Mouse (Mus musculus) gastrocnemius, postnatal 4 days (tissue): ENCODE measurements around the gene Odf3l2. TPM values are rescaled to one million over a fixed set of nuclear protein-coding genes. Genes with fewer than 3 reads are reported as not detected.

ENCODE experiments used
- total RNA-seq, 2 experiments: library from RNA; stranded (reverse); gene quantifications; 2 replicates each; pipeline ENCODE4 v1.2.3; 2021

Gene Odf3l2
- total RNA-seq, 2 experiments from 2014 or later: not detected

Other genes starting within 250 kb of the Odf3l2 start
- not detected for gene Vmn2r83, start 177.0 kb downstream of the Odf3l2 start, total RNA-seq
- 1 to 10 TPM; 4.5 to 4.6 TPM for gene Plpp2, start 111.9 kb downstream of the Odf3l2 start, total RNA-seq
- gene Mier2, start 90.5 kb downstream of the Odf3l2 start, total RNA-seq: 10 to 100 TPM; 24.0 to 25.4 TPM
- gene Theg, start 58.4 kb downstream of the Odf3l2 start, total RNA-seq: not detected
- gene C2cd4c, start 31.7 kb downstream of the Odf3l2 start, total RNA-seq: under 1 TPM; 0.07 to 0.13 TPM
- 1 to 10 TPM; 5.8 to 5.9 TPM for gene Shc2, start 7.8 kb downstream of the Odf3l2 start, total RNA-seq
- gene Madcam1, start 18.8 kb upstream of the Odf3l2 start, total RNA-seq: under 1 TPM in 1 of 2 experiments, not detected in 1; 0.39 TPM
- 10 to 100 TPM; 21.2 to 21.6 TPM for gene Tpgs1, start 23.6 kb upstream of the Odf3l2 start, total RNA-seq
- gene Cdc34, start 36.5 kb upstream of the Odf3l2 start, total RNA-seq: 100 to 1,000 TPM; 307 to 315 TPM
- 1 to 10 TPM; 2.5 to 3.8 TPM for gene Gzmm, start 43.3 kb upstream of the Odf3l2 start, total RNA-seq
- gene Bsg, start 58.8 kb upstream of the Odf3l2 start, total RNA-seq: 100 to 1,000 TPM; 390 to 392 TPM
- under 1 TPM; 0.96 TPM for gene Hcn2, start 70.9 kb upstream of the Odf3l2 start, total RNA-seq
- 10 to 100 TPM; 25.5 to 27.8 TPM for gene Polrmt, start 100.8 kb upstream of the Odf3l2 start, total RNA-seq
- gene Fgf22, start 109.3 kb upstream of the Odf3l2 start, total RNA-seq: not detected
- 10 to 100 TPM; 45.0 to 52.5 TPM for gene Rnf126, start 121.2 kb upstream of the Odf3l2 start, total RNA-seq
- gene Fstl3, start 131.5 kb upstream of the Odf3l2 start, total RNA-seq: 1 to 10 TPM; 1.1 to 2.1 TPM
- gene Prss57, start 145.2 kb upstream of the Odf3l2 start, total RNA-seq: not detected
- gene Palm, start 147.8 kb upstream of the Odf3l2 start, total RNA-seq: 10 to 100 TPM; 42.1 to 50.8 TPM
- gene Misp, start 175.3 kb upstream of the Odf3l2 start, total RNA-seq: under 1 TPM in 1 of 2 experiments, not detected in 1; 0.42 TPM
- 100 to 1,000 TPM; 167 to 170 TPM for gene Ptbp1, start 208.7 kb upstream of the Odf3l2 start, total RNA-seq
- gene Prtn3, start 228.7 kb upstream of the Odf3l2 start, total RNA-seq: under 1 TPM in 1 of 2 experiments, not detected in 1; 0.47 TPM
- 1 to 10 TPM; 1.2 to 1.3 TPM for gene Plppr3, start 228.9 kb upstream of the Odf3l2 start, total RNA-seq
- under 1 TPM in 1 of 2 experiments, not detected in 1; 0.29 TPM for gene Elane, start 240.5 kb upstream of the Odf3l2 start, total RNA-seq
- gene Cfd, start 245.1 kb upstream of the Odf3l2 start, total RNA-seq: 100 to 1,000 TPM in 1 of 2 experiments, 10 to 100 TPM in 1; 85.8 to 154 TPM